Mouse (Mus musculus): ENCODE data around the gene Serpinb9f.
"Not testable (repeated sequence)": the region's sequence is repeated elsewhere in the genome, so short reads cannot be mapped to it uniquely, and the experiment has no call there.

The Serpinb9f gene

GRCm38 (mm10) chr13:33323777-33324176 is at the start of gene Serpinb9f:
TSS of gene Serpinb9f (plus strand) at chr13:33324077.
- in situ Hi-C loops (cut with MboI), result not testable (repeated sequence)

- in situ Hi-C loops (cut with MboI), result not testable (repeated sequence)
These were observed 15.2 kb upstream of the Serpinb9f start for GRCm38 (mm10) chr13:33308631-33309030.

- in situ Hi-C loops (cut with MboI), result not testable (repeated sequence)
These were observed 32.8 kb downstream of the Serpinb9f start for GRCm38 (mm10) chr13:33356666-33357065.

Measured in mature B cell (primary cell).